Comparison of ENCODE assay signal across 9 mouse cellular contexts in genomic region chr5:31576539-31576975, GRCm38 (mm10). TPM values are rescaled to one million over a fixed set of nuclear protein-coding genes. Genes with fewer than 3 reads are reported as not detected.
DNase-seq lines count a peak whose midpoint lies in the region; TF ChIP-seq lines count a peak whose summit lies in the region.
"Had no signal": no experiment of that assay in that cellular context is flagged by ENCODE, and none has a peak within 500 bp of the region (broad histone marks: within the 10 kb centered on the region; RNA-seq: fewer than 3 reads in every experiment).

No protein-coding gene starts in this region.

- no peak overlapping the region for H3K4me3 ChIP-seq in myocyte
- no peak overlapping the region for H3K4me3 ChIP-seq in forebrain, embryonic 10.5 days

- peak overlapping the region; percentile 86 for H3K4me2 ChIP-seq in myocyte (ENCODE audit: low read depth)
- H3K4me2 ChIP-seq: lung, embryonic 14.5 days had no signal

- TF ChIP-seq POLR2A in myocyte (IDR thresholded peaks at IDR 0.05; ENCODE audit: insufficient read length, low read depth): peak; percentile 26

- WGBS in forebrain, embryonic 10.5 days: 79% methylated on average over 5 of the region's 7 CpGs

- H3K4me1 ChIP-seq in forebrain, embryonic 10.5 days: peaks cover under 1% of the 10 kb centered on the region

- H3K27me3 ChIP-seq in myocyte (ENCODE audit: control insufficient read depth, insufficient read depth, insufficient read length): no peaks in the 10 kb centered on the region
- H3K27me3 ChIP-seq in forebrain, embryonic 10.5 days (ENCODE audit: poor library complexity, severe bottlenecking): no peaks in the 10 kb centered on the region

- H3K79me2 ChIP-seq in myocyte (ENCODE audit: control insufficient read depth, insufficient read depth): no peaks in the 10 kb centered on the region

- H3K27ac ChIP-seq in forebrain, embryonic 10.5 days: no peak overlapping the region

- no peaks in the 10 kb centered on the region for H3K36me3 ChIP-seq in myocyte (ENCODE audit: control insufficient read depth, insufficient read depth)
- H3K36me3 ChIP-seq in forebrain, embryonic 10.5 days (replicated peaks): no peaks in the 10 kb centered on the region

- no peak overlapping the region for H3ac ChIP-seq in myocyte (ENCODE audit: control insufficient read depth, insufficient read length)

- H3K9me3 ChIP-seq in forebrain, embryonic 10.5 days: no peaks in the 10 kb centered on the region

- DNase-seq in layer of hippocampus, adult 9-11 months: peak; percentile 53
- no peak for DNase-seq in layer of hippocampus, postnatal 10 days (ENCODE audit: low spot score in 2 of 2)
- DNase-seq in MN1 (ENCODE audit: low spot score): peak; percentile 82
- peak; percentile 63 to 66 for DNase-seq in frontal cortex, postnatal 36 days (ENCODE audit: low spot score in 2 of 2)
- no peak for DNase-seq in forebrain, embryonic 10.5 days (ENCODE audit: extremely low spot score, low spot score)
- DNase-seq in yolk sac, embryonic 10.5 days (ENCODE audit: low spot score): no peak
- no peak for DNase-seq in urinary bladder, postnatal 4 days (ENCODE audit: low spot score in 2 of 2)
- DNase-seq: lung, embryonic 14.5 days had no signal

TF ChIP-seq in myocyte, 11 proteins besides CTCF, POLR2A, EP300 and RAD21:
- no peak for TF ChIP-seq REST (IDR thresholded peaks at IDR 0.05; ENCODE audit: insufficient read depth, insufficient read length)
- TF ChIP-seq MYOG (IDR thresholded peaks at IDR 0.05; ENCODE audit: control insufficient read depth in 1 of 3, insufficient read depth in 1 of 3, insufficient read length in 2 of 3, low read depth in 2 of 3): peak in 1 of 3 experiments; percentile 55
- TF ChIP-seq MYOD1 (IDR thresholded peaks at IDR 0.05; ENCODE audit: control insufficient read depth in 1 of 3, insufficient read length in 2 of 3, low read depth in 2 of 3): peak in 1 of 3 experiments; percentile 70
- no peak for TF ChIP-seq E2F4 (IDR thresholded peaks at IDR 0.05; ENCODE audit: insufficient read depth)
- peak; percentile 39 for TF ChIP-seq POLR2AphosphoS2 (IDR thresholded peaks at IDR 0.05; ENCODE audit: insufficient read length, low read depth)
- peak; percentile 21 for TF ChIP-seq MAX (IDR thresholded peaks at IDR 0.05; ENCODE audit: low read depth)
- 0 out of 2 replicates have a peak, but pooled peaks have one; percentile 17 for TF ChIP-seq CEBPB (IDR thresholded peaks at IDR 0.05; ENCODE audit: insufficient read depth, poor library complexity, severe bottlenecking)
- no peak for TF ChIP-seq SRF (IDR thresholded peaks at IDR 0.05; ENCODE audit: control insufficient read depth, insufficient read length, low read depth)
- TF ChIP-seq USF1 (IDR thresholded peaks at IDR 0.05; ENCODE audit: low read depth): peak; percentile 36
- no peak for TF ChIP-seq TCF3 (IDR thresholded peaks at IDR 0.05; ENCODE audit: insufficient read length, low read depth)

RNA-seq across cellular contexts. Expression of gene Mrpl33, which starts 20.2 kb away (rescaled TPM):
- 100 to 1,000 TPM; 135 to 151 TPM for total RNA-seq in layer of hippocampus, postnatal 10 days (2021)
- 241 TPM for polyA plus RNA-seq in myocyte (2012; fragmentation: generic; extraction: Trizol)
- polyA plus RNA-seq in forebrain, embryonic 10.5 days (2016; fragmentation: Nextera tagmentation; extraction: Ambion mirVana): 238 and 242 TPM in 2 replicates

RNA-seq across cellular contexts. Expression of gene Supt7l, which starts 49.0 kb away (rescaled TPM):
- 10 to 100 TPM; 16.5 to 16.6 TPM for total RNA-seq in layer of hippocampus, postnatal 10 days (2021)
- polyA plus RNA-seq in myocyte (2012; fragmentation: generic; extraction: Trizol): 10.0 TPM
- 25.1 and 25.5 TPM in 2 replicates for polyA plus RNA-seq in forebrain, embryonic 10.5 days (2016; fragmentation: Nextera tagmentation; extraction: Ambion mirVana)

RNA-seq across cellular contexts. Expression of gene Slc4a1ap, which starts 49.8 kb away (rescaled TPM):
- 10 to 100 TPM; 52.5 to 52.9 TPM for total RNA-seq in layer of hippocampus, postnatal 10 days (2021)
- 15.9 TPM for polyA plus RNA-seq in myocyte (2012; fragmentation: generic; extraction: Trizol)
- 29.0 and 29.2 TPM in 2 replicates for polyA plus RNA-seq in forebrain, embryonic 10.5 days (2016; fragmentation: Nextera tagmentation; extraction: Ambion mirVana)

Comparison
In these comparisons a context has a peak if more than half of its experiments do, and no peak if none do; other contexts are left out.
1. DNase-seq: peak in layer of hippocampus, adult 9-11 months (single experiment), MN1 (single experiment) and frontal cortex, postnatal 36 days (2 of 2); none in layer of hippocampus, postnatal 10 days (0 of 2), forebrain, embryonic 10.5 days (single experiment), yolk sac, embryonic 10.5 days (single experiment) and urinary bladder, postnatal 4 days (0 of 2).